Mouse (Mus musculus): ENCODE data around the gene Stat4. TPM values are rescaled to one million over a fixed set of nuclear protein-coding genes. Genes with fewer than 3 reads are reported as not detected.

Gene Stat4
- polyA plus RNA-seq, 1 experiment: 0.34 TPM

DNA sequence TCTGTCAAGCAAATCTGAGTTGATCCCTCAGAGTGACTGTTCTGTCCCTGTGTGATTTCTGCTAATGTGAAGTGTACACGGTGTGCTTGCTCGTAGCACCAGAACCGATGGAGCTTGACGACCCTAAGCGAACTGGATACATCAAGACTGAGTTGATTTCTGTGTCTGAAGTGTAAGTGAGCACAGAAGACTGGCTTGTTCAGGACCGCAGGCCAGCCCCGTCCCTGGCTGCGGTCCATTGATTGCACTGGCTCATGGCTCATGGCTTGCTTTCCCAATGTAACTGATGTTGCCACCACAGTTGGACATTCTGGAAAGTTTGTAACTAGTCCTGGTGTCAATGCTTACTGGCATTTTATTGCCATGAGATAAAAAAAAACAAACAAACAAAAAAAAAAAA lies 167.9 kb downstream of the Stat4 start:
- 97% methylated on average over 8 of the region's 8 CpGs for WGBS

DNA sequence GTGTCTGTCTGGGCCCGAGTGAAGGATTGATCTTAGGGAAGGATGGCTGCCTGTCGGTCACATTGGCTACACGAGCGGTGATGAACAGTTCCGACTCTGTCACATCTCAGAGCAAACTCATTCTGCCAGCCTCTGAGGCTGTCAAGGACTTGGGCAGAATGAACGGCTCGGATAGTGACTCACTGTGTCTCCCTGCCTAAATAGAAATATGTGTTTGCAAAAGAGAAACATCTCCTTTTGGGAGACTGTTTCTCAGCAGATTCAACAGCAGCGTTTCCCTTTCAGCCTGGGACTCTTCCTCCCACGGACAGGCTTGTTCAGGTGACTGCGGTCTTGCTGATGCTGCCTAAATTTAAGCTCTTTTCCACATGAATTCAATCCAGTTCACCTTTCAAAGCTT lies 169.4 kb downstream of the Stat4 start:
- 92% methylated on average over 10 of the region's 10 CpGs for WGBS
- H3K27me3 ChIP-seq (ENCODE audit: control insufficient read depth, insufficient read depth, low read length): no peaks in the 10 kb centered on the region
- H3K27ac ChIP-seq (ENCODE audit: insufficient read depth, low read depth, low read length): no peak overlapping the region
- no peaks in the 10 kb centered on the region for H3K4me1 ChIP-seq (ENCODE audit: control insufficient read depth, insufficient read depth, insufficient read length, low read length)
- no peak overlapping the region for H3K4me3 ChIP-seq (ENCODE audit: low read depth, low read length)
- H3K36me3 ChIP-seq (ENCODE audit: control insufficient read depth, insufficient read depth, low read length): peaks cover 88% of the 10 kb centered on the region
- no peak for TF ChIP-seq CTCF (IDR thresholded peaks at IDR 0.05; ENCODE audit: extremely low read depth, insufficient read length, insufficient replicate concordance, low read depth, low read length)
- TF ChIP-seq POLR2A (IDR thresholded peaks at IDR 0.05; ENCODE audit: low read depth, low read length): no peak

More for the DNA sequence above, 167.9 kb downstream of the Stat4 start:
- Histone ChIP-seq H3K36me3 (ENCODE audit: control insufficient read depth, insufficient read depth, low read length) (peaks cover 92% of the 10 kb centered on the region), H3K4me3 (ENCODE audit: low read depth, low read length) (no peak overlapping the region), H3K27ac (ENCODE audit: insufficient read depth, low read depth, low read length) (no peak overlapping the region), H3K4me1 (ENCODE audit: control insufficient read depth, insufficient read depth, insufficient read length, low read length) (0 out of 2 replicates have a peak, but pooled peaks cover 2% of the 10 kb centered on the region), H3K27me3 (ENCODE audit: control insufficient read depth, insufficient read depth, low read length) (no peaks in the 10 kb centered on the region)
- TF ChIP-seq POLR2A (IDR thresholded peaks at IDR 0.05; ENCODE audit: low read depth, low read length) (no peak), CTCF (IDR thresholded peaks at IDR 0.05; ENCODE audit: extremely low read depth, insufficient read length, insufficient replicate concordance, low read depth, low read length) (no peak)

Other genes with a start within 250 kb of the Stat4 start
- 1.0 and 2.6 TPM in 2 replicates for gene Myo1b, start 71.1 kb upstream of the Stat4 start, polyA plus RNA-seq (2012; rRNA removed)
- 26.3 and 87.0 TPM in 2 replicates for gene Stat1, start 132.3 kb downstream of the Stat4 start, polyA plus RNA-seq (2012; rRNA removed)
- gene Gls, start 246.1 kb downstream of the Stat4 start, polyA plus RNA-seq (2012; rRNA removed): 4.6 and 32.8 TPM in 2 replicates

Data from small intestine, adult 2 months (tissue).